Mouse (Mus musculus) hindlimb bud, embryonic 11.5 days (tissue): Measurements from ENCODE around the gene Gab1.

Experiments used
- DNase-seq: peaks from one replicate; pipeline ENCODE4 v3.0.0-alpha.2; 2012; ENCODE audit warnings: low read depth, low spot score; ENCODE audit errors: extremely low spot score

Gene Gab1

DNA sequence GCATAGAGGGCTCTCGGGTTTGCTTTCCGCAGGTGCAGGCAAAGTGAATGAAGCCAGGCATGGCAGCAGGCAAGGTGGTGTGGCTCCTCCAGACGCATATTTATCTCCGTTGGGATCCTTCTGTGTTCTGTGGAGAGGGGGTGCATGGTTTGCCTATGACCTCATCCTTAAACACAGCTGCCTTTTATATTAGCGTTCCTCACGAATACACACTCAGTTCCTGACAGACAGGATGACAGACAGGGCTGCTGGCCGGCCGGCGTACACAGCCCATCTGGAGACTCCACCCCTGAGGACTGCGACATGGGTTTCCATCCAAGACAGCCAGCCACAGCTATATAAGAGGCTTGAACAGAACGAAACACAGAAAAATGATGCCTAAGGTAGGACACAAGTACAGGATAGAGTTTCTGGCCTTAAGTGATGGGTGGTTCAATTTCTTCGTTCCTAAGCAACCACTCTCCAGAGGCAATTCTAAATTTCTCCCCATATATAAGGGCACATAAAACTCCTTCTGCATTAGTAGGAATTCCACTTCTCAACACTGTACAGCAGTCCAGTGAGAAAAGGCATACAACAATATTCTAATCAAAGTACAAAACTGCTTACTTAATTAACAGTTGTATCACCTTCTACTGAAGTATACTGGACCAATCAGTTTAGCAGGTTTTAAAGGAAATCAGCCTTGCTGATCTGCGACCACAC lies 66.1 kb downstream of the Gab1 start:
- no peak for DNase-seq

DNA sequence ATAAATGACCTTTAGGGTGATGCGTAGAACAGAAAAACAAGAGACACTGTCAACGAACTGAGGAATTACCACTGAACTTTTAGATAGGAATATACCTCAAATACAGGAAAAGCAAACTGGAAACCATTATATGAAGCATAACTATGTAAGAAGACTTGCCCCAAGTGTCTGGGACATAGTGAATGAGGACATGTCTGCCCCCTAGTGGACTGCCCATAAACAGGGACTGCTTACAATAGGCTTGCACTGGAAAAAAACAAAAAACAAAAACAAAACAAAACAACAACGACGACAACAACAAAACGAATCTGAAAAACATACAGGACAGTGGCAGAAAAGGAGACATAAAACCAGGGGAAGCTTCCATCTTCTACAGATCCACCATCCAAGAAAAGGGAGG lies 66.9 kb downstream of the Gab1 start:
- no peak for DNase-seq

DNA sequence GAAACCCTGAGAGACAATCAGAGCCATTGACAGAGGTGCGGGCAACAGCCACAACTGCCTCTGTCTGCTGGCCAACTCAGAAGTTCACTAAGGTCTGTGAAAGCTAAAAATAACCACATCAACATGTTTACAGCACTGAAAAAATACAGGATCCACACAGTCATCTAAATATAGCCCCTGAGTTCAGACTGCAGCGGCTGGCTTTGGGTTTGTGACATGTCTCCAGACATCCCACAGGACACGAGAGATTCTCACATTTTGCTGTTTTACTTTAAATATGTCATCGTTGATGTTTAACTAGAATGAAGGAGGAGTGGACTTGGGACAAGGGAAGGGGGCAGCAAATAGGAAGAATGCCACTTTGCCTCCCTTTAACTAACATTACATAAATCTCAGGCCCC lies 68.7 kb downstream of the Gab1 start:
- DNase-seq = no peak

DNA sequence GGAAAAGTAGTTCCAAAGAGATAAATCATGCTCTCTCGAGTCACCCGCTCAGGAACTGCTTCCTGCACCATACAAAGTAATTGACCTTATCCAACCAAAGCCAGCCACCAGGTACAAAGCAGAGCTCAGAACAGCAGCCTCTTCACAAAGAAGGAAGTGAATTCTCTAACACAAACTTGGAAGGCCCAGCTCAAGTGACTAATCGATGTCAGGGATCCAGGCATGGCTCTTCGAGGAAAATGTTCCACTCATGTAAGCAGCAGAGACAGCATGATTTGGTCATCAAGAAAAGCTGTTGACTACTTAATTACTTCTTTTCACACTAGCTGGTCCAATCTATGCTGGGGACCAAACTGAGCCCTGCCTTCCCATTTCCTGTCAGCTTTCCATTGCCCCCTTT lies 69.4 kb downstream of the Gab1 start:
- DNase-seq = no peak

DNA sequence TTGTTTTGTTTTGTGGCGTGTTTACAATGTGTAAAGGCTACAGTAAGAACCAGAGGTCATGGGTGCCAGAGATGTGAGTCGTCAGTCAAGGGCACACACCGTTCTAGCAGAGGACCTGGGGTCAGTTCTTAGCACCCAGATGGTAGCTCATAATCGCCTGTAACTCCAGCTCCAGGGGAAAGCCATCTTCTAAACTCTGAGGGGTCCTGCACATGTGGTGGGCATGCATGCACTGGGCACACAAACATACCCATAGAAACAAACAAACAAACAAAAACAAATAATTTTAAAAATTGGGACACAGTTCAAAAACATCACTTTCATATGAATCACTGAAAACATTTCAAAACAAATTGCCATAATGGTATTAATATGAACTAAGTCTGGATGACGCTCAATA lies 69.9 kb downstream of the Gab1 start:
- DNase-seq = no peak

DNA sequence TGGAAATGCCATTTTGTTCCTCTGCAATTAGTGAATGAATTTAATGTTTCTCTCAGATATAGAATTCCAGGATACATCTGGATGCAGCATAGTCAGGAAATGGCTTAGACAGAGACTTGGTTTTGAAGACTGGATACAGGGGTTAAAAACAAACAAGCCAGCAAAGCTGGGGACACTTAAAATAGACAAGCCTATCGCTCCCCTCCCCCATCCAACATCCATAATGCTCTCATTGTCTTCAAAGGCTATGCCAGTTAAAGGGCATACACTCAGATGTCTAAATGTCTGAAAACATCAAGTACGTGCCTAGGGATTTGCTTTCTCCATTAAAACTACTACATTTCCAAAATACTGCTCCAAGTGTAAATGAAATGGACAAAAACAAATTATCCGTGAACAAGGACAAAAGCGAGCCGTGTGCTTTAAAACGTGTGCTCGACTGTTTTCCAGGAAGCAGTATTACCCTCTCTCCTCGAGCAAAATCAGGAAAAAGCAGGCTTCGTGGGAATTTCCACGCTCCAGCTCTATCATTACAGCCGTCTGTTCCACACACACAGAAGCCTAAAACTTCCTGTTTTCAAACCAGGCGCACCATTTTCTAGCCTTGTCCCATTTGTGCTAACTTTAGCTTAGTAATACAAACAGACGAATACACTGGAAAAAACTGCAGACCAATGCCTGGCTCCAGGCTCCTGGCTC lies 72.4 kb downstream of the Gab1 start:
- no peak for DNase-seq

DNA sequence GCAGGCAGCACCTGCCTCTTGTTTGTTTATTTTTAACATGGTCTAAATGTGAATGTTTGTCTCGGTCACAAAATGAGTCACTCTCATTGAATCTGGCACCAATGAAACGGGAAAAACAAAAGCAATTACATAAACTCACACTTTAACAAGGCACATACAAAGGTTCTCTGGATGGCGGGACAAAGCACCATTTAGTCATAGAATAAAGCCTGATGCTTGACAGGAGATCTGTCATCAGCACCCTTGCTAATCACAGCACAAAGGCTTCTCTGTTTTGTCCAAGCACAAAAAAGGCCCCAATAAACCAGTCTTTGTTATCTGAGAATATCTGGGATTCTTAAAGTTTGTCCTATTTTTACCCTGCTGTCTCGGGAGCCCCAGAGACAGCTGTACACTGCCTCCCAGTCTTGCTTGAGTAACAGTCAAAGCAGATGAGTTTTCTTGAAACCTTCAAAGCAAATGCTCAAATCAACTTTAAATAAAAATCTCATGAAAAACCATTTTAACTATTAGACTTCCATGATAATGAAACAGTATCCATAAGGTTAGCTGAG lies 76.2 kb downstream of the Gab1 start:
- DNase-seq = no peak

DNA sequence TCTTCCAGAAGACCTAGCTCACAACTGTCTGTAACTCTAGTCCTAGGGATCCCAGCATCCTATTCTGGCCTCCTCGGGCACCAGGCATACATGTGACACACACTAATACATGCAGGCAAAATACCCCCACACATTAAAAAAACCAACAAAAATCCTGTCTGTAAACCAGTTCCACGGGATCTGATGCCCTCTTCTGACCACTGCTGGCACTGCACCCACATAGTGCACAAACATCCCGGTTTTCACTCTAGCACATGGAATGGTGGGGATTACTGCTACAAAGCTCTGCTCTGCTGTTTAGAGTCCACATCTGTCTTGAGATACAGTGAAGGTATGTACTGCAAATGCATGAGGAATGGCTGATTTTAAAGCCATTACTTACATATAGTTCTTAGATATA lies 81.5 kb downstream of the Gab1 start:
- DNase-seq = no peak

DNA sequence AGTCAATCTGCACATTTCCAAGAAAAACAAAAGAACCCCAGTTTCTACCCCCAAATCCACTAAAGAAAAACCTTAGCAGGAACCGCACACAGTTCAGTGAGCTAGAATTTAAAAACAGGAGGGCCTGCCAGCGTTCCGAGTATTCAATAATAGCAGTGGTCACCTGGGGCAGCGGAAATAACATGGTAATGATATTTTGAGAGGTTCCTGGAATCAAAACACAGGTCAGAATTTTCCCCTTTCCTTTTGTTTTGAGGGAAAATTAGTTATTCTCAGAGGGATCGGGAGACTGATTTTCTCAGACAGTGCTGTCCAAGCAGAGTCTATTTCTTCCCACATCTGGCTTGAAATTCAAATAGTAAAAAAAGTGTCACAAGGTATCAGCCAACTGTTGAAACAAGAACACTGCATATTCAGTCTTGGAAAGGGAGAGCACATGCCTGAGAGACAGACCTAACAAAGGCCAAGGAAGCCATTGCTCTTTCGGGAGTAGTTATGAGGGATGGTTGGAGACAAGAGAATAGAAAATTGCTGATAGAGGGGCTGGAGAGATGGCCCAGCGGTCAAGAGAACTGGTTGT lies 82.0 kb downstream of the Gab1 start:
- no peak for DNase-seq

DNA sequence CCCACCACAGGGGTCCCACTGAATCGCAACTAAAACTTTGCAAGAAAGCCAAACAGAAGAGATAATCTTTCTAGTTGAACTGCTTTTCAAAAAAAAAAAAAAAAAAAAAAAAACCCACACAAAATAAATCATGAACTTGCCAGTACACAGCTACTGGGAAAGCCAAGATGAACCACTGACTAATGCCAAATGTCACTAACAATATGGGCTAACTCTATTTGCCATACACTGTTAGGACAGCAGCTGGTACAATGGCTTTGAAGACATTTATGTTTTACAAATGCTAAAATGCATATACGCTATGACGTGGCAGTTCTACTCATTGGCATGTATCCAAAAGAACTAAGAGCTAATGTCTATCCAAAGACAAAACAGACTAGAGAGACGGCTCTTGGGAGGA lies 84.2 kb downstream of the Gab1 start:
- DNase-seq = no peak

DNA sequence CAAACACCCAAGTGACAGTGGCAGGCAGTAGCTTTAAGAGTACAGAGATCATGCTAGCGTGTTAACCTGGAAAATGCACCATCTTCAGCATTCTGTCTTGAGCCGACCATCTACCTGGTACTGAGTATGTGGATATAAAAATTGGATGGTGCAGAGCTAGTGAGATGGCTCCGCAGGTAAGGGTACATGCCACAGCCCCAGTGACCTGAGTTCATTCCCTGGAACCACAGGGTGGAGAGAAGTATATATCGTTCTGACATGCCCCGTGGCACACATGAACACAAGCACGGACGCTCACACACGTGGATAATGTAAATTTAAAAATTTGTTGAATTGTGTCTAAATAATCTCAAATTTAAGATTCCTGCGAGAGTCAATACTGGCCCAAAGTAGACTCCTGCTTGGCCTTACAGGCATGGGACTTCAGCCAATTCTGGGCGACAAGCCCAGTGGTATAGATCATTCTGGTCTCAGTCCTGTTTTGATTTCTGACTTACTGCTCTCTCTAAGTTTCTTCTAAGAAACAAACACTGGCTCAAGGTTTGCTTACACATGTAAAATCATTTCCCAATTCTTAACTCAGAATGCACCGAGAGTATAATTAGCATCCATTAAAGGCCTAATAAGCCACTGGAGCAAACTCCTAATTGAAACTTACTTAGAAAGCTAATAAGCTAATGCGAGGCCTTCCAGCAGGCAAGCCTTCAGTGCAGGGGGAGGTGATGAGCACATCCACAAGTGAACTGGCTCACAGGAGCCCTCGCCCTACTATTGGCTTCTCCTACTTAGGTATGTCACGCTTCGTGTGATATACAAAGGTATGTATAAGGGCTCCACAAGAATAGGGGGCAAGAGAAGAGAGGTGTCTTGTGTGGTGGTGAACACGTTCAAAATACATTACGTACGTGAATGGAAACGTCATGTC lies 85.5 kb downstream of the Gab1 start:
- no peak for DNase-seq

DNA sequence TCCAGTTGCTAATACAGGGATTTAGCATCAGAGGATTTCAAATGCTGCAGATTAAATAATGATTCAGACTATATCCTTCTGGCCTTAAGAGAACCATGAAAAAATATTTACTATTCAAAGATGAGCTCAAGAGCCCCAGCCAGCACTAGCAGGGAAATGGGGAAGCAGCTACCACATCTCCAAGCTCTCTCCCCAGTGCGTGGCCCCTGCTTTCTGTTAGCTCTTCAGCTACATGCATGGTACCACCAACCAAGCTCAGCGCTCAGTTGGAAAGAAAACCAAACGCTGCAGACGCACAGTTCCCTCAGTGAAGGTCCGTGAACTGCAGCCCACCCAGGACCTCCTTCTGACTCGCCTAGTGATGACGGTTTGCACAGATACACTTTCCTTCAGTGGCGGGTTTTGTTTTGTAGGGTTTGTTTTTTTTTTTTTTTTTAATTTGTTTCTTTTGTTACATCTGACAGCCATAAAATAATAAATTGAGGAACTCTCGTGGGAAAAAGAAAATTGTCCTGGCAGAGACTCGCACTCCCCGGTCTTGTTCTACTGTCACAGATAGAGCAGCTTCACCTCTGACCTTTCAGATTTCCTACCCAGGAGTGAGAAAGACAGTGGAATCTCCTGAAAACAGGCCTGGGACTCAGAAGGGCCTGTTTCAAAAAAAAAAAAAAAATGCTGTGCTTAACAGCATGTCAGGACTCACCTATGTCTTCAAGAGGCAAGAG lies 86.4 kb downstream of the Gab1 start:
- no peak for DNase-seq

DNA sequence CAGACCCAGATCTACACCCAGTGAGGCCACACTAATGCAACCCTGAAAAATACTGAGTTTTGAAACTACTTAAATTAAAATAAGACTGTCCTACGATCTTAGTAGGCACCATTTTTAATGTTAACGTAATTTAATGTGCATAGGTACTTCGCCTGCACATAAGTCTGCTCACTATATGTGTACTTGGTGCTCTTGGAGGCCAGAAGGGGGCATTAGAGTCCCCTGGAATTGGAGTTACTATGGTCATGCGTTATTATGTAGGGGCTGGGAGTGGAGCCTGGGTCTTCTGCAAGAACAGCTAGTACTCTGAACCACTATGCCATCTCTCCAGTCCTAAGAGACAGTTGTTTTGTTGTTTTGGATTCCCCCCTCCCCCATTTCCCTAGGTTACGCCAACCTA lies 88.1 kb downstream of the Gab1 start:
- no peak for DNase-seq

DNA sequence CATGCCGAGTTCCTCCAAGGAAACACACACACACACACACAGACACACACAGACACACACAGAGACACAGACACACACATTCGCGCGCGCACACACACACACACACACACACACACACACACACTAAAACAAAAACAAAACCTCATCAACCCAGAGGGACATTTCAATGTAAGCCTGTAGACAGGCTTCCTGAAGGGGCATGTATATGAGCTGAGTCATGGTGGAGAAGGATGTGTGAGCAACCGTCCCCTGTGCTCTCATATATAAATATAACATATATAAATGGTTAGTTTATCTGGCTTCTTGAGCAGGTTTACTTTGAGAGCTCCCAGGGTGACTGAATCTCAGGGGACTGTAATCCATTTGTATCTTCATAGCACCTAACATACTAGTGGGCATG lies 91.0 kb downstream of the Gab1 start:
- no peak for DNase-seq

DNA sequence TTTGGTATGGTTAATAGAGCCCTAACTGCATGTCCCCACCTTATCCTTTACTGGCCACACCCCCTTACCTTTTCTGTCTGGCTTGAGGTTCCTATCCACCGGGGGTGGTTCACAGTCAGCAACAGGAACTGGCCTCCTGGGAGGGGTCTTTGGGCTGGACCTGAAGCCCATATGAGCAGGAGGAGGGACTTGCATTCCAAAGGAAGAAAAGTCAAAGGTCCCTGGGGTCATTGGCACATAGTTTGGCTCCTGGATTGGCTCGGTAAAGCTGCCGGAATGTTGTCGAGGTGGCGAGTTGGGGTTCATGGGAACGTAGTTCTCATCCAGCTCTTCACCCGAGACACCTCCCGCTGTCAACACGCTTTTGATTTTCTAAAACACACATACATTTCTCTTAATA lies 95.8 kb downstream of the Gab1 start:
- DNase-seq = no peak

DNA sequence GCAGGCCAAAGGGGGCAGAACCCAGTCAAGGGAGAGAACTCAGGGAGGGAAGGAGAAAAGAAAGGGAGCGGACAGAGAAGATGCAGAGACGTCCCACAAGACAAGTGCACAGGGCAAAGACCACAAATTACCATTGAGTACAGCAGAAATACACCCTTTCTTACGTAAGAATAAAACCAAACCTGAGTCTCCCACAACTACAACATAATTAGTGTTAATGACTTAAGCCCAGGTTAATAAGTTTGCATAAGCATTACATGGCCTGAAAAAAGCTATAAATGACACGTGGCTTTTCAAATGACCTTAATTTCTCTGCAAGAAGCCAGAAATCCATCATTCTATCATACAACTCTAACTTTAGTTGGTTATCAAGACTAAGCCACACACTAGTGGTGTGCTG lies 97.0 kb downstream of the Gab1 start:
- no peak for DNase-seq

DNA sequence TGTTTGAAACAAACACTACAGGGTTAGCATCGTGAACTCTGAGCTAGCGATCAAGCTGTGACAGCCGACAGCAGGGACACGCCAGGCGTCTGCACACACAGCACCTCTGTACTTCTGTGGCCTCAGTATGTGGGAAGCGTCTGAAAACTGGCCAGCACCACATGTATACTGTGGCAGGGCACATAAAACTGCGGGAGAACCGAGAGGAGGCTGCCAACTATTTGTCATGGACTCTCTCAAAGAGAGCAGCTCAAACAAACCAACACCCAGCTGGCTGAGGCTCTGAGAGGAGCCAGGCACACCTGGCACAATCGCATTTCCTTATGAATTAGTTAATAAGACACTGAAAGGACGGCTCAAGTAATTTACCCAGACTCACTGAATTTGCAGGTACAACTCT lies 99.0 kb downstream of the Gab1 start:
- no peak for DNase-seq

DNA sequence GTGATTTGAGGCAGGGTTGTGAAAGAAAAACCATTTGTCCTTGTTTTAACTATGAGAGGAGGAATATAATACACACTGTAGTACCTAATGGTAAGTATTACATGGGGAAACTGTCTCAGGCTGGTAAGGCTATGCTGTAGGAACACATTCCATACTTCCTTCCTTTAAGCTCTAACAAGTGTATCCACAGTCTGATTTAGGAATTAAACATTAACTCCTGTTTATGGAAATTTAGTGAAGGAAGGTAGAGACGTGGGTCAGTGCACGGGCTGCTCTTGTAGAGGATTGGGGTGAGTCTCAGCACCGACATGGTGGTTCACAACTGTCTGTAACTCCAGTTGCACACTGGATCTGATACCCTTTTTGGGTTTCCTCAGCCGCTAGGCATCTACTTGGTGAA lies 100.0 kb downstream of the Gab1 start:
- DNase-seq = no peak

DNA sequence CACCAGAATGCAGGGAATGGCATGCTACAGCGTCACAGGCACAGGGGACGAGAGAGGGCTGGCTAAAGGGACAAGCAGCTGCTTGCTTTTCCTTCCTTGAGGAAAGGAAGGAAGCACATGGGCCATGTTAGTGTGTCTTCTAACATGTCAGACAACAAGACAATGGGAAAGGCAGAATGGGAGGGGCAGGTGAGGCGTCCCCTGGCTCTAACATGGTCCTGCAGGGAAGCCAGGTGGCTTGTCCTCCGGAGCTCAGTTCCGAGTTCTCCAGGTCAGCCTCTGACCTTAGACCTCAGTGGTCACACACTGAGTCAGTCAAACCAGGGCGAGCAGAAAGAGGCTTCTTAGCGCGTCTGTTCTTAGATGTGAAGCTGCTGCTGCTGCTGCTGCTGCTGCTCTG lies 103.9 kb downstream of the Gab1 start:
- DNase-seq = no peak

DNA sequence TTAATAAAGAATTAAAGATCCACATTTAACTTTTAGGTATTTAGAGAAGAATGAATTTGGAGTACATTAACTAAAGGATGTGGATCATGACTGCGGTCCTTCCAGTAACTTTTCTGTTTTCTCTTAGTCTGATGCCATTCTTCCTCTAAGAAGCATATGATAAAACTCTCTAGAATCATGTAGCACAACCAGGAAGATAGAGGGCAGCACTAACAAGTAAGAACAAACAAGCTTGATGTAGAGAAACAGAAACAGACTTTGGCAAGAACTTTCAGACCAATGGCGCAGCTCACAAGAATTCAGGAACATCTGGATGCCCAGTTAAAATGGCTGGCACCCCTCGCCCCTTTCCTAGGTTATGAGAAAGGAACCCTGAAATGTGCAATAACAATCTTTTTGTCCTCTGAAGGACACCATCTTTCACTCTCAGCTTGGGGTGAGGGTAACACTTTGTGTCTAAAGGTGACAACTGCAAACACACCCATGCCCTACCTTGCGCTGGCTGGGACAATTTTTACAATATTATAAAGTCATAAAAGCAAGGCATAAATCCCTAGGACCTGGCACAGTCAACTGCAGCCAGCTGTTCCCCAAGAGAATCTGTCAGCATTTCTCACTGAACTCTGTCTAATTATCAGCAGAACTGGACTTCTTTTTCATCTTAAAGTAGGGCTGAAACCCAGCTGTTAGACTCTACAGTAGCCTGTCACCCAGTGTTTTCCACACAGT lies 107.4 kb downstream of the Gab1 start:
- no peak for DNase-seq
